Mouse (Mus musculus) intestine, embryonic 15.5 days (tissue): ENCODE measurements around the gene Acbd3. TPM values are rescaled to one million over a fixed set of nuclear protein-coding genes. Genes with fewer than 3 reads are reported as not detected.

Experiments used
- ATAC-seq: fragments of 200-750 bp; cut with Nextera tagmentation; 2 replicates; pipeline ENCODE4 v1.8.0; 2017; ENCODE audit warnings: moderate TSS enrichment, moderate library complexity
- H3K27ac ChIP-seq: fragments of 300-500 bp; sonication (generic); 2 replicates; pipeline ENCODE4 v1.5.1; 2015; ENCODE audit warnings: mild to moderate bottlenecking, inconsistent platforms
- H3K27me3 ChIP-seq: fragments of 300-500 bp; sonication (generic); replicated peaks from 2 replicates; pipeline ENCODE4 v1.6.1; 2015; ENCODE audit warnings: inconsistent platforms
- H3K36me3 ChIP-seq: fragments of 300-500 bp; sonication (generic); 2 replicates; pipeline ENCODE4 v1.6.1; 2015; ENCODE audit warnings: inconsistent platforms
- H3K4me1 ChIP-seq: fragments of 300-500 bp; sonication (generic); replicated peaks from 2 replicates; pipeline ENCODE4 v1.6.1; 2015; ENCODE audit warnings: inconsistent platforms
- H3K4me2 ChIP-seq: fragments of 300-500 bp; sonication (generic); replicated peaks from 2 replicates; pipeline ENCODE4 v1.6.1; 2015; ENCODE audit warnings: mild to moderate bottlenecking, inconsistent platforms
- H3K4me3 ChIP-seq: fragments of 300-500 bp; sonication (generic); replicated peaks from 2 replicates; pipeline ENCODE4 v1.5.1; 2015; ENCODE audit warnings: inconsistent platforms
- H3K9ac ChIP-seq: fragments of 300-500 bp; sonication (generic); 2 replicates; pipeline ENCODE4 v1.6.1; 2015; ENCODE audit warnings: inconsistent platforms
- H3K9me3 ChIP-seq: fragments of 300-500 bp; sonication (generic); 2 replicates; pipeline ENCODE4 v1.6.1; 2016; ENCODE audit warnings: inconsistent platforms
- WGBS: fragments of 180-500 bp; shearing (Covaris S2); methylation state at CpG from one replicate; pipeline ENCODE4 v1.1.7; 2015; 5-methylcytosine and 5-hydroxymethylcytosine counted together
- polyA plus RNA-seq: library from polyadenylated mRNA; unstranded; fragments of >200 nt; fragmentation: Nextera tagmentation; extraction: Ambion mirVana; gene quantifications from 2 replicates; pipeline ENCODE4 v1.2.1, GENCODE M21; 2015

Acbd3 gene
- polyA plus RNA-seq, 1 experiment from 2014 or later, result 18.8 TPM

- no peaks in the 10 kb centered on the region for H3K9me3 ChIP-seq
- H3K36me3 ChIP-seq, result no peaks in the 10 kb centered on the region
- H3K9ac ChIP-seq, result peak overlapping the region; percentile 47
- H3K4me2 ChIP-seq, result peak overlapping the region; percentile 91
- WGBS, result under 1% methylated on average over 11 of the region's 11 CpGs
- H3K4me3 ChIP-seq, result peak overlapping the region; percentile 37
- peaks cover 23% of the 10 kb centered on the region; the same call in 1 of the 2 replicates for H3K4me1 ChIP-seq
- no peak overlapping the region for H3K27ac ChIP-seq
- ATAC-seq, result peak; percentile 59
- no peaks in the 10 kb centered on the region for H3K27me3 ChIP-seq
Observed at GRCm38 (mm10) chr1:180763828-180764227, 38.0 kb downstream of the Acbd3 start.

GRCm38 (mm10) chr1:180765393-180765792 lies 39.5 kb downstream of the Acbd3 start:
- no peaks in the 10 kb centered on the region for H3K36me3 ChIP-seq
- 90% methylated on average over 5 of the region's 5 CpGs for WGBS
- no peaks in the 10 kb centered on the region for H3K27me3 ChIP-seq
- H3K4me2 ChIP-seq, result no peak overlapping the region
- no peak overlapping the region for H3K27ac ChIP-seq
- no peak overlapping the region for H3K4me3 ChIP-seq
- no peak overlapping the region for H3K9ac ChIP-seq
- no peak for ATAC-seq
- no peaks in the 10 kb centered on the region for H3K9me3 ChIP-seq
- H3K4me1 ChIP-seq, result peaks cover 25% of the 10 kb centered on the region; the same call in 1 of the 2 replicates

GRCm38 (mm10) chr1:180766557-180766956 lies 40.7 kb downstream of the Acbd3 start:
- H3K9ac ChIP-seq, result no peak overlapping the region
- WGBS, result 57% methylated on average over 5 of the region's 5 CpGs
- no peaks in the 10 kb centered on the region for H3K27me3 ChIP-seq
- H3K27ac ChIP-seq, result no peak overlapping the region
- peaks cover 25% of the 10 kb centered on the region; the same call in 1 of the 2 replicates for H3K4me1 ChIP-seq
- no peak overlapping the region for H3K4me2 ChIP-seq
- H3K9me3 ChIP-seq, result no peaks in the 10 kb centered on the region
- no peak for ATAC-seq
- H3K36me3 ChIP-seq, result no peaks in the 10 kb centered on the region
- no peak overlapping the region for H3K4me3 ChIP-seq

- Histone ChIP-seq H3K9me3 (no peaks in the 10 kb centered on the region), H3K36me3 (no peaks in the 10 kb centered on the region), H3K4me2 (peak overlapping the region; percentile 93), H3K4me3 (peak overlapping the region; percentile 53), H3K27me3 (no peaks in the 10 kb centered on the region), H3K9ac (peak overlapping the region; percentile 68), H3K4me1 (peaks cover 21% of the 10 kb centered on the region; the same call in 1 of the 2 replicates), H3K27ac (peak overlapping the region; percentile 72)
- 14% methylated on average over 10 of the region's 10 CpGs for WGBS
- peak; percentile 42 for ATAC-seq
Observed at GRCm38 (mm10) chr1:180767541-180768333, 41.9 kb downstream of the Acbd3 start.

GRCm38 (mm10) chr1:180768334-180769168 lies 42.7 kb downstream of the Acbd3 start:
- peak overlapping the region; percentile 68 for H3K9ac ChIP-seq
- peak overlapping the region; percentile 93 for H3K4me2 ChIP-seq
- peak overlapping the region; percentile 53 for H3K4me3 ChIP-seq

GRCm38 (mm10) chr1:180771306-180771705 lies 45.5 kb downstream of the Acbd3 start:
- WGBS, result 73% methylated on average over 5 of the region's 5 CpGs
- Histone ChIP-seq H3K4me1 (peaks cover 23% of the 10 kb centered on the region), H3K4me3 (no peak overlapping the region), H3K9ac (no peak overlapping the region), H3K27me3 (no peaks in the 10 kb centered on the region), H3K36me3 (no peaks in the 10 kb centered on the region), H3K27ac (no peak overlapping the region), H3K4me2 (no peak overlapping the region), H3K9me3 (no peaks in the 10 kb centered on the region)
- no peak for ATAC-seq

More at GRCm38 (mm10) chr1:180768334-180769168, 42.7 kb downstream of the Acbd3 start:
- peak; percentile 92 for ATAC-seq
- Histone ChIP-seq H3K27ac (peak overlapping the region; percentile 72), H3K36me3 (no peaks in the 10 kb centered on the region), H3K27me3 (no peaks in the 10 kb centered on the region), H3K9me3 (no peaks in the 10 kb centered on the region), H3K4me1 (peaks cover 16% of the 10 kb centered on the region; the same call in 1 of the 2 replicates)
- WGBS, result 3% methylated on average over 37 of the region's 37 CpGs

DNA sequence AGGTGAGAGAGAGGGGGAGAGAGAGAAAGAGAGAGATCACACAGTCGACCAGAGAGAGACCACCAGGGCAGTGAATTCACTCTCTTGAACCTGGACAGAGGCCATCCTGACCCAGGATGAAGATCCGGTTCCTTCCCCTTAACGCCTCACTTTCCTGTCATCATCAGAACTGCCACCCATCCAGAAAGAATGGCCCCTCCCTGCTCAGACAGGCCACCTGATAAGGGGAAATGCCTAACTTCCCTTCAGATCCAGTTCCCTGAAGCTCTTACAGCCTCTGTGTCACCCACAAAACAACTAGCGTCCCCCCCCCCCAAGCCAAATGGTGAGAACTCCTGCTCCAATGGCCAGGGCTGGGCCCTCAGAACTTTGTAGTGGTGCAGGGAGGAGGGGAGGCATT lies 45.9 kb downstream of the Acbd3 start:
- Histone ChIP-seq H3K27ac (no peak overlapping the region), H3K36me3 (no peaks in the 10 kb centered on the region), H3K4me3 (no peak overlapping the region), H3K4me2 (no peak overlapping the region), H3K4me1 (peaks cover 27% of the 10 kb centered on the region), H3K9me3 (no peaks in the 10 kb centered on the region), H3K9ac (no peak overlapping the region), H3K27me3 (no peaks in the 10 kb centered on the region)
- 64% methylated on average over 4 of the region's 4 CpGs for WGBS
- no peak for ATAC-seq

DNA sequence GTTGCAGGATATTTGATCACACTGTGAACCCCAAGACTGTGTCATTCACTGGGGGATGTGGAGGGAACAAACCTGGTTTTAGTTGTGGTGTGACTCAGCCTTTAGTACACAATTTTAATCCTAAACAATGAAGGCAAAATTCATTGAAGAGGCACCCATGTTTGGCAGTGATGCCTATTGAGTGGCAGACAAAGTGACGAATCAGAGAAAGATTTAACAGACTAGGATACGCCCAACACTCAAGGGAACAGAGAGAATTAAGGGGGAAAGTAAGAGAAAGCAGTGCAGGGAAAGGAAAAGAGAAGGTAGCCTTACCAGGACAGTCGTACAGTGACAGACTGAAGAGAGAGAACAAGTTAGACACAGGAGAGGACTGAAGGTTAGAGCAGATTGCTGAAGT lies 46.4 kb downstream of the Acbd3 start:
- Histone ChIP-seq H3K9me3 (no peaks in the 10 kb centered on the region), H3K4me3 (no peak overlapping the region), H3K9ac (no peak overlapping the region), H3K27me3 (no peaks in the 10 kb centered on the region), H3K27ac (no peak overlapping the region), H3K4me1 (peaks cover 31% of the 10 kb centered on the region), H3K36me3 (no peaks in the 10 kb centered on the region), H3K4me2 (no peak overlapping the region)
- 96% methylated on average over 3 of the region's 3 CpGs for WGBS
- no peak for ATAC-seq

DNA sequence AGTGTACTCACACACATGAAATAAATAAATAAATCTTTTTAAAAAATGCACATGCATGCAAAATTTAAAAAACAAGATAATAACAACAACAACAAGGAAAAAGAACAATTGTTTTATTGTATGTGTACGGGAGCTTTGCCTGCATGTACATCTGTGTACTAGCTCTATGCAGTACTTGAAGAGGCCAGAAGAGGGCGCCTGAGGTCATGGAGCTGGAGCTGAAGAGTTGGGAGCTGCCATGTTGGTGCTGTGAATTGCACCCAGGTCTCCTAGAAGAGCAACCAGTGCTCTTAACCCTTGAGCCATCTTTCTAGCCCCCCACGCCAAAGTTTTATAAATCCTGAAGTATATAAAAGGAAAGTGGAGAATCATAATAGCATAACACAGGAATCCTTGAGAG lies 48.8 kb downstream of the Acbd3 start:
- 62% methylated on average over 3 of the region's 3 CpGs for WGBS
- H3K4me3 ChIP-seq, result no peak overlapping the region
- H3K36me3 ChIP-seq, result no peaks in the 10 kb centered on the region
- H3K27me3 ChIP-seq, result no peaks in the 10 kb centered on the region
- ATAC-seq, result no peak
- H3K4me1 ChIP-seq, result peaks cover 24% of the 10 kb centered on the region
- H3K9me3 ChIP-seq, result no peaks in the 10 kb centered on the region
- no peak overlapping the region for H3K4me2 ChIP-seq
- no peak overlapping the region for H3K27ac ChIP-seq
- H3K9ac ChIP-seq, result no peak overlapping the region

DNA sequence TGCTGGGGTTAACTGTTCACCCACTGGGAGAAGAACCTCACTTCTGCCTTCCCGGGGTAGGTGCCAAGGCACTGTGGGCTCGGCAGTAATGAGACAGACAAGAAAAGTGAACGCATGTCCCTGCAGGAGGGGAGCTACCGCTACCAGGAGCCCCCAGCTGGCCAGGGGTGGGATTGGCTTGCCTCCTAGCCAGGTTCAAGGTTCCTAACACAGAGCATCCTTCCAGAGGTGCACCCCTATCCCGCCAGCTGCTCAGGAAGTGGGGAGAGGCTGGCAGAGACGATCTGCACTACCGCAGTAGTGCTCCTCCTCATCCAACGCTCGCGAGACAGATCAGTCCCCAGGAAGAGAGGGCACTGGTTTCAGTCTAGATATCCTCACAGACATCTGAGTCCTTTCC lies 49.5 kb downstream of the Acbd3 start:
- ATAC-seq, result no peak
- Histone ChIP-seq H3K4me3 (no peak overlapping the region), H3K9ac (no peak overlapping the region), H3K4me2 (no peak overlapping the region), H3K27ac (no peak overlapping the region), H3K27me3 (no peaks in the 10 kb centered on the region), H3K9me3 (no peaks in the 10 kb centered on the region), H3K36me3 (no peaks in the 10 kb centered on the region), H3K4me1 (peaks cover 28% of the 10 kb centered on the region)
- WGBS, result 67% methylated on average over 10 of the region's 10 CpGs

DNA sequence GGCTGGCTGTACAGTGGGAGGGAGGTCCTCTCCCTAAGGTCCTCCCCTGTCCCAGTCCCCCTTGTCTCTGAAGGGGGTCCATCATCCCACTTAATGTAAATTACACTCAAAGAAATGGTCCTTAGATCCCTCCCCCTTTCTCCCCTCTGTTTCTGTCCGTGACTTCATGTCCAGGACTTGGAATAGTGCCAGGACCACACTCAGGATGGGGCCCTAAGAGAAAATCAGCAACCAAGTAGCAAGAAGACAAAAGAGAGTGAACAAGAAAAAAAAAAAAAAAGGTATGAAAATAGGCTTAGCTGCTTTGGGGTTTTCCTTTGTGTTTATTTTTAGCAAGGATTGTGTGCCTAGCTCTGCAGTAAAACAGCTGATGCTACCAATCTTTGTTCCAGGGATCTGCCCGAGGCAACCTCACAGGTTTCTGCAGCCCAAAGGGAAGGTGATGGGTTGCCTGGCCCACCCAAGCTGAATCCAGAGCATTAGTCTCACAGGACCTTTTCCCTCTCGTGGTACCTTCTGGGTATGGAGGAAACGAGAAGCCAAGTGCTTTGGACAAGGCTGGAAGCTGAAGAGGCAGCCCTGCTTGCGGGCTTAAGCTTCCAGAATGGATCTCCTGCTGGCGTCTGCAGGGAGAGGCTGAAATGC lies 50.1 kb downstream of the Acbd3 start:
- no peak overlapping the region for H3K9ac ChIP-seq
- no peaks in the 10 kb centered on the region for H3K9me3 ChIP-seq
- no peaks in the 10 kb centered on the region for H3K27me3 ChIP-seq
- ATAC-seq, result no peak
- 0 out of 2 replicates have a peak overlapping the region, but pooled peaks have one; percentile 23 for H3K27ac ChIP-seq
- H3K4me1 ChIP-seq, result peaks cover 31% of the 10 kb centered on the region
- WGBS, result 56% methylated on average over 6 of the region's 6 CpGs
- no peak overlapping the region for H3K4me2 ChIP-seq
- no peaks in the 10 kb centered on the region for H3K36me3 ChIP-seq
- H3K4me3 ChIP-seq, result no peak overlapping the region

DNA sequence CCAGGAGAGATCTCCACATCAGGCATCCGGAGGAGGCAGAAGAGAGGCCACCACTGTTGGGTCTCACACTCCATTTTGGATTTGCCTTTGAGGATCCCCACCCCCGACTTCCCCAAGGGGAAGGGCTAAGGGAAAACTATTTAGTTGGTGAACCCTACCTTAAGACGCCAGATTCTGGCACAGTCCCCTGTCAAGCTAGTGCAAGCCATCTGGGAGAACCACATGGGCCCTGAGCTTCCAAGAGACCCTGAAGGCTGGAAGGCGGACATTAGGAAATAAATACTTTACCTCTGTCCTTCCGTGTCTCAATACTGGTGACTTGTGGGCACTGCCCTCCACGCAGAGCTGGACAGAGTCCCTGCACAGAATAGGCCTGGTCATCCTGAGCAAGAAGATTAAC lies 50.7 kb downstream of the Acbd3 start:
- H3K4me2 ChIP-seq, result no peak overlapping the region
- no peaks in the 10 kb centered on the region for H3K27me3 ChIP-seq
- 0 out of 2 replicates have a peak overlapping the region, but pooled peaks have one; percentile 23 for H3K27ac ChIP-seq
- WGBS, result 83% methylated on average over 6 of the region's 6 CpGs
- H3K4me3 ChIP-seq, result no peak overlapping the region
- ATAC-seq, result no peak
- no peak overlapping the region for H3K9ac ChIP-seq
- peaks cover 32% of the 10 kb centered on the region for H3K4me1 ChIP-seq
- H3K36me3 ChIP-seq, result no peaks in the 10 kb centered on the region
- H3K9me3 ChIP-seq, result no peaks in the 10 kb centered on the region
